Mouse (Mus musculus) left cerebral cortex, adult 9 months (tissue): ENCODE data around the gene Leng1.
"Not testable (repeated sequence)": the region's sequence is repeated elsewhere in the genome, so short reads cannot be mapped to it uniquely, and the experiment has no call there.

ENCODE experiments used
- DNase-seq, 2 experiments: peaks; one replicate each; pipeline ENCODE4 v3.0.0; 2022; ENCODE audit warnings: low spot score in 2 of 2

Gene Leng1

DNA sequence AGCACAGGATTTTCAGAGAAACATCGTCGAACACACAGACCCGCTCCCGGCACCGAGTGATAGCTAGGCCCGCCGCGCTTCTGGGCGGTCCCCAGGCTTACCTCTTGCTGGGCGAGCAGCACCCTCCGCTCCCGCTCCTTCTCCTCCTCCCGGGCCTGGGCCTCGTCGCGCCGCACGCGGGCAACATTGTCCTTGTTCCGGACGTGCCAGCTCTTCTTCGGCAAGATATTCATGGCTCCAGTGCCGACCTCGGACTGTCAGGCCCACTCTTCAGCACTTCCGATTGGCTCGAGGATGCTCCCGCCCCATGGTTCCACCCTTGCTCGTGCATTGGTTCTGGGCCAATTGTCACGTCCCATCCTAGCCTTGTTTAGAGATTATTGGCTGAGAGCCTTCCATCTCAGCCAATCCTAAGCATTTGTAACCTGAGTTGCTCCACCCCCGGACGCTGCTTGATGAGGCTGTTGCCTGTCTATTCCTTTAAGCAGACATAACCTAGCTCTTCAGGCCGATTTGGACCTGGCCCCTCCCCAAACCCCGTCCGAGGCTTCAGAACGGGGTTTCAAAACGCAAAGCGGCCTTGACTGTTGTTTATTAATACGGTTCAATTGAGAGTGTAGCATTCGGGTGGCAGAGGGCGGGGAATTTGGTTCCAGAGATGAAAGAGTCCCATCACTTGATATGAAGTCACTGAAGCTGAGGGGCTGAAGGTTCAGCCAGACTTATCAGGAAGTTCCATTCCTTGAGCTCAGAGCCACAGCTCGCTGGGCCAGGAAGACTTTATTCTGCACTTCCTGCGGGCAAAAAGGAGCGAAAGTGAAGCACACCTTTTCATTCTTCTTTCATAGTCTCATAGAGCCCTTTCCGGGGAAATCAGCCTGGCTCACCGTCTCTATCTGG lies at the start of gene Leng1:
Gene Leng1, minus strand, starts transcription at position 626 of the 900 bp plus-strand sequence.
- peak; percentile 92 to 98 for DNase-seq

DNA sequence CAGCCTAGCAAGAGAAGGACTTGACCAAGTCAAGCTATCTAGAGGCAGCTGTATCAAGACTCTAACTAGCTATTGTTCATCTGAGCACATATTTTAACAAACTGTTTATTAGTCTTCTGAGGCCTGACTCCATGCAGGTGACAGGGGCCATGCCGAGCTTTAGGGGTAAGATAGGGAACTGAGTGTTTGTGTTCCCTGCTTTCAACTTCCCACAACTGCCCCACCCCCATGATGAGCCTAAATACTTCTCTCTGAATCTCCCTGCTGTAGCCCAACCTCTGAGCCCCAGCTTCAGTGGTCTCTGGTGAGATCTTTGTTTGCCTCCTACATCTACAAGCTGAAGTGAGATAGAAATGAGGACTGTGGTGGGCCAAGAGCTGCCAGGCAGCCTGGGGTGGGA lies 49.6 kb upstream of the Leng1 start:
- peak in 1 of 2 experiments; percentile 1 for DNase-seq

DNA sequence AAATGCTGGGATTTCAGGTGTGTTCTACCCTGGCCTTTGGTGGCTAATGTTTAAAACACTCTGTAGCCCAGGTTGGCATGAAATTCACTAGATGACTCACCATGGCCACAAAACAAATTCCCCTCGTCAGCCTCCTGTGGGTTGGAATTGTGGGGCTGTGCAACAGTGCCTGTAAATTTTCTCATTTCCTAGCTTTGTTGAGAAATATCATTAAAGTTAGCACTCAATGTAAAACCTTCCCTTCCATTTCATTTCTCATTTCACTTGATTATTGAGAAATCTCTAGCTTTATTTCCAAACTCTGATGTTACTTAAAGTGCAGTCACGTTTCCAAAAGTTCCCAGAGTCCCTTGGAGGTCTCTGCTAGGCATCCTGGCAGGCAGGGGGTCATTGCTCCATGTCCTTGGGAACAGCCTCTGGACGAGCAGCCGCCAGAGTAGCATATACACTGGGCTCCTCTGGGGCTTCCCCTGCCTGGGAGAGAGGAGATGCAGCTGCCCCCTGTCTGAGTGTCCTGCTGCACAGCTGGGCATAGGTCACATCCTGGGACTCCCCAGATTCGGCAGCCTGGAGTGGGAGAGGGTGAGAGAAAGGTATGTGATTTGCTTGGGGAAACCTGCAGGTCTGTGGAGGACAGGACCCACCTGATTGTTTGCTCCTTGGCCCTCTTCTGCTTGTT lies 46.8 kb upstream of the Leng1 start:
- no peak for DNase-seq

DNA sequence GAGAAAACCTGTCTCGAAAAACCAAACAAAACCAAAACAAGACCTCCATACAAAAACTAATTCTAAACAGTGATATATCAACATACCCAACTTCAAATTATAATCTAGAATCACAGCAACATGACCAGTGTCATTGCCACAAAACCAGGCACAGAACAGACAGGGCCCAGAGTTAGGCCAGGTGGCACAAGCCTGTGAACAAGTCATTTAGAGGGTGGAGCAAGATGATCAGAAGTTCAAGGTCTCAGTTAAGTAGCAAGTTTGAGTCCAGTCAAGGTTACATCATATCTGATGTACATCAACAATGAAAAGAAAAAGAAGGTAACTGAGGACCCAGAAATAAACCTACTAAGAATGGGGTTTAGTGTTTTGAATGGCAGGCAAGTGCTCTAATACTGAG lies 43.4 kb upstream of the Leng1 start:
- no peak for DNase-seq

- not testable (repeated sequence) for DNase-seq
Measured at GRCm38 (mm10) chr7:3708447-3708980, 42.9 kb upstream of the Leng1 start.

- DNase-seq, result no peak
Measured at GRCm38 (mm10) chr7:3707568-3708413, 42.2 kb upstream of the Leng1 start.

DNA sequence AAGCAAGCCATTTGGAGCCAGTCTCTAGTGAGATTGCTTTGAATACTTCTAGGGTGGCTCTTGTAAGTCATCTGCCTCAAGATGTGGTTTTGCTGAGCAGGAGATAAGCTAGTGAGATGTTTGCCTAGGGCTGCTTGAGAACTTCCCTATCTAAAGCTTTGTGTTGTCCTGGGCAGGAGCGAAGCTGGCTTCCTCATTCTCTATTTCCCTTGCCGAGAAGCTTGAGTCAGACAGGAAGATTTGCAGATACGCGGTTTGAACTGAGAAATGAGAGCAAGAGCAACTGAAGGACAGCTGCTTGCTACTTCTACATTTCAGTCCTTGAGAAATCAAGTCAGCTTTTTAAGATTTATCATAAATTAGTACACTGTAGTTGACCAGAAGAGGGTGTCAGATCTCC lies 41.4 kb upstream of the Leng1 start:
- DNase-seq, result peak in 1 of 2 experiments; percentile 21

DNA sequence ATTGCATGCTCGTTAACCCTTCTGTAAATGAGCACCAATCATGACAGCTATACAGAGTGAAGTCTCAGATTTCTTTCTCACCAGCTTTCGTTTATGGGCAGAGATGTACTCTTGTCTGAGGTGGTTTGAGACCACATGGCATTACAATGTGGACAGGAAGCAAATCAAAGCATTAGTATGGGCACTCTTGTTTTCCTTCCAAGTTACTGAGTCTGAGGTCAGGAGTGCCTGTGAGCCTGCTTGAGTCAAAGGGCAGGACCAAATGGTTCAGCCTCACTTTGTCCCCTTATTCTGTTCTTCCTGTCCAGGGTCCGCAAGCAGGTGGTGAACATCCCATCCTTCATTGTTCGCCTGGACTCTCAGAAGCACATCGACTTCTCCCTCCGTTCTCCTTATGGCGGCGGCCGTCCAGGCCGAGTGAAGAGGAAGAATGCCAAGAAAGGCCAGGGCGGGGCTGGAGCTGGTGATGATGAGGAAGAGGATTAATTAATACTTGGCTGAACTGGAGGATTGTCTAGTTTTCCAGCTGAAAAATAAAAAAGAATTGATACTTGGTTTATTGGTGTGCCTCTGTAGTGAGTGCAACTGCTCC lies 40.8 kb upstream of the Leng1 start:
- DNase-seq, result no peak

- DNase-seq, result no peak
Measured at GRCm38 (mm10) chr7:3705911-3706310, 40.3 kb upstream of the Leng1 start.

DNA sequence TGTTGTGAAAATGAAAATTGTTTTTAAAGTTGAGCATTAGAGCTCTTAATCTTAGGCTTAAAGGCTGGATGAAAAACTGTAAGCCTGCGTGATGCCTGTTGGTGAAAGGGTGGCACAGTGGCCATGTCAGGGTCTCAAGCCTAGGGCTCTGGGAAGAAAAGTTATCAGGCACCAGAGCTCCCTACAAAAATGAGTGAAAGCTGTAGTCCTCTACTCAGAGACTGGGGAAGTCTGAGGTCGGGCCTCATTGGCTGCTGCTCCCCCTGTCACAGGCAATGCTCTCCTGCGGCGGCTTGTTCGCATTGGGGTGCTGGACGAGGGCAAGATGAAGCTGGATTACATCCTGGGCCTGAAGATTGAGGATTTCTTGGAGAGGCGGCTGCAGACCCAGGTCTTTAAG lies 39.8 kb upstream of the Leng1 start:
- DNase-seq, result not testable (repeated sequence)

- DNase-seq, result no peak
Measured at GRCm38 (mm10) chr7:3704475-3704874, 38.8 kb upstream of the Leng1 start.

GRCm38 (mm10) chr7:3703879-3704441 lies 38.3 kb upstream of the Leng1 start, which contains the start of gene Rps9:
TSS of gene Rps9 (plus strand) at chr7:3703993.
- DNase-seq, result peak; percentile 93 to 98

DNA sequence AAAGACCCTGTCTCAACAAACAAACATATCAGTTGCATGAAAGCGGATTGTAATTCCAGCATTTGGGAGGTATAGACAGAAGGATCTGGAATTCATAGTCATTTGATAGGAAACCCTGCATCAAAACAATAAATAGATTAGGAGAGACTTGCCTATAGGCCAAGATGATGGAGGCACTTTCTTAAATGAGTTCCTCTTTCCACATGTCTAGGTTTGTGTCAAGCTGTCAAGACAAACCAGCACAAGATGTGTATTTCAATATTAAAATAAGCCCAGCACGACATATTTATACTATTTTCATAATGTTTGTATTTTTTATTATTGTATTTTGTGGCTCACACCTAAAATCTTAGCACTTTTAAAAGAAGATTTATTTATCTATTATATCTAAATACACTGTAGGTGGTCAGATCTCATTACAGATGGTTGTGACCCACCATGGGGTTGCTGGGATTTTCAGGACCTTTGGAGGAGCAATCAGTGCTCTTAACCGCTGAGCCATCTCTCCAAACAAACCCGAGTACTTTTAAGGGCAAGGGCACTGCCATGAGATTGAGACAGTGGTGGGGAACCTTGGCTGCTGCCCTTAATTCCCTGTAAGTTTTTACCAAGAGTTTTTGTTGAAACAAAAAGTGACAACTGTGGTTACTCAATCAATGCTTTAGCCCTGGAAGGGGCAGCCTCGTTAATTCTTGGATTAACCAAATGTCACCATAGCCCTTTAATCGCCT lies 37.7 kb upstream of the Leng1 start:
- no peak for DNase-seq

DNA sequence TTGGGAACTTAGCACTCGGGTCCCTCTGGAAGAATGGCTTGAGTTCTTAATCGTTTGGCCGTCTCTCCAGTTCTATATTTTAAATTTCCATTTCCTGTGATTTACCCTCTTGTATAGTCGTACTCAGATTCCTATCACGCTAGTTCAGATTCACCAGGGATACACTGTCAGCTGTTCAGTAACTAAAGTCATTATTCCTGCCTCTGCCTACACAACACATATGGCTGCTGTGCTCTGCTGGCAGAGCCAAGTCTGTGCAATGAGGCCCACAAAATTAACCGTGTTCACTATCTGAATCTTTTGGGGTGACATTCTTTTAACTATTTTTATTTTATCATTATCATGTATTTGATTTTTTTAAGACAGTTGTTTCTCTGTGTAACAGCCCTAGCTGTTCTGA lies 32.8 kb upstream of the Leng1 start:
- no peak for DNase-seq

DNA sequence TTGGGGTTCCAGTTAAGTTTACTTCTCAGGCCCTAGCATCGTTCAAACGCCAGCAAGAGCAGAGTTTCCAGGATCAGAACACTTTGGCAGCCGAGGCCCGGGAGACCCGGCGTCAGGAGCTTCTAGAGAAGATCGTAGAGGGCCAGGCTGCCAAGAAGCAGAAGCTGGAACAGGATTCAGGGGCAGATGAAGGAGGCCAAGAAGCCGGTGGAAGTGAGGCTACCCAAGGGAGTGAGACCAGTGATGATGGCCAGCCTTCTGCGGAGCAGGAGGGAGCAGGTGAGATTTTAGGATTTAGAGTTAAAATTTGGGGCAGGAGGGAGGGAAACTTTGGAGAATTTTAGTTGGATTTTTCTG lies 29.3 kb upstream of the Leng1 start:
- DNase-seq, result not testable (repeated sequence)

- peak in 1 of 2 experiments; percentile 54 for DNase-seq
Measured at GRCm38 (mm10) chr7:3694076-3694948, 28.7 kb upstream of the Leng1 start.

DNA sequence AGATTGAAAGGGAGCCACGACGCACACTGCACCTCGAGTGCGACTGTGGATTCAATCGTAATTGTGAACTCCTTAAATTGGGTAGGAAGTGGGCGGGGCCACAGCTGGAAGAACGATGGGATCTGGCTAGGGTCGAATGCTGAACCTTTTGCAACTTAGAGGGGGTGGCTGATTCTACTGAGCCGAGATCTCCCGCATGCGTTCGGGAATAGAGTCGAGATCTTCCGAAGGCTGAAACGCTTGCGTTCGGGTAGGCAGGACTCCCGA lies 28.1 kb upstream of the Leng1 start:
- no peak for DNase-seq

DNA sequence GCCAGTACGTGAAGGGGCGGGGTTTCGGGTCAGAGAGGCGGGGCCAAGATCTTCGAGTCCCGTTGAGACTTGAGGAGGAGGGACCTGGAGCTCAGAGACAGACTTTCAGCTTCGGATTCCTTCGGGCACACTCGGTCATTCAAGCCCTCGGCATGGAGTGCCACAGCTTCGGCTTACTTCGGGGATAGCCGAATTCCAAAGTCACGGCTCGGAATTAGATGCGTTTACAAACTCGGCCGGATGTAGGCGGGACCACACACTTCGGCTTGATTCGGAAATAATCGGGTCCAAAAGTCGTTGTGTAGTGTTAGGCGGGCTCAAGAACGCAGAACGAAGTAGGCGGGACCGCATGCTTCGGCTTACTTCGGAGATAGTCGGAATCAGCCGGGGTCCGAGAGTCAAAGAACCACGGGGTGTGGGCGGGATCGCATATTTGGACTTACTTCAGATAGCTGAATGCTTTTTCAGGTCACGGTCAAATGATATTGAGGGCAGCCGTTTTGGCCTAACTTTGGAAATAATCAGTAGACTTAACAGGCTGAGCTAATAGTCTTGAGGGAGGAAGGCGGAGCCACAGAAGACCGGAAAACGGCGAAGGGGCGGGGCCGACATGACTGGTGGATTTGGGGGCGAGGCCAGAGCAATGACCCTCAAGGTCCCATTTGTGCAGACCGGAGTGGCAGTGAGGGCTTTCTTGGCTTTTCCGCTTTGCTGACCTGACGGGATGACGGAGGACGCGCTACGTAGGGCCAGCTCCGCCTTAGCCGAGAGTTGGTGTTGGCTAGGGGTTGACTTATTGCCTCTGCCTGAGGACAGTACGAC lies 27.6 kb upstream of the Leng1 start, which contains the start of gene Mboat7:
Gene Mboat7, minus strand, starts transcription at position 537 of the 822 bp plus-strand sequence.
- peak; percentile 98 to 99 for DNase-seq
